In the genomic region with DNA sequence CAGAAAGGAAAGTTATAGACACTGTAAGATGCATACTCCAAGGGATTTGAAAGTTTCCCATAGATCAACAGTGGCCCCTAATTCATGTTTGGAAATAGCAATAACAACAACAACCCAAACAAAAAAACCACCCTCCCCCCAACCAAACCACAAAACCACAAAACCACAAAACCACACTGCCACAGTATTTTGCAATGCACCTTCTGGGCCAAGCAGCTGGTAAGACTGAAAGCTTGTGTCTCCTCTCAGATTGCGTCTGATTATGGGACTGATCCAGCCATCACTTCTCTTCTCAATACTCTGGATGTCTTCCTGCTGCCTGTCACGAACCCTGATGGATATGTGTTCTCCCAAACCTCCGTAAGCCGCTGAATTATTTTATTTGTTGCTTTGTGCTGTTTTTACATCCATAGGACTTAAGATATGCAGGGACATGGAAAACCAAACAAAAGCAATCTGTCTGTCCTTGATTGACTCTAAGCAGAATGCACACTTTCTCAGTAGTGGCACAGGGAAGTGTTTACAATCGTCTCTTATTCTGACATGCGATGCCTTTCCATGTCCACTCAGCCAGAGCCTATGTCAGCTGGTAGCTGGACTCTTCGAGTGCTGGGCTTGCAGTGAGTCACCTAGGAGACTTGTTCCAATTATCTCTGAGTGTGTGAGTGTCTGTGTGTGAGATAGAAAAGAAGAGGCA, we compare ENCODE assay signal across 12 mouse cellular contexts. TPM values are rescaled to one million over a fixed set of nuclear protein-coding genes. Genes with fewer than 3 reads are reported as not detected.
DNase-seq lines count a peak whose midpoint lies in the region; ATAC-seq and TF ChIP-seq lines count a peak whose summit lies in the region.
"Had no signal": no experiment of that assay in that cellular context is flagged by ENCODE, and none has a peak within 500 bp of the region (broad histone marks: within the 10 kb centered on the region; RNA-seq: fewer than 3 reads in every experiment).

No protein-coding gene starts in this region.

- TF ChIP-seq POLR2A in cortical plate, adult 2 months (IDR thresholded peaks at IDR 0.05; ENCODE audit: extremely low read depth, insufficient read depth, low read length) = no peak

- no peak overlapping the region for H3K4me2 ChIP-seq in midbrain, embryonic 13.5 days (replicated peaks)

- no peaks in the 10 kb centered on the region for H3K27me3 ChIP-seq in midbrain, embryonic 13.5 days

- DNase-seq in embryo, embryonic 10.5 days (ENCODE audit: low spot score) = peak; percentile 52
- DNase-seq in embryo, embryonic 11 days = no peak
- no peak for DNase-seq in left cerebral cortex, postnatal 10 days (ENCODE audit: extremely low spot score in 1 of 2, low spot score in 2 of 2)
- DNase-seq in heart, postnatal 14 days = no peak
- DNase-seq: gastrocnemius, adult 2 months; kidney, postnatal 25 days; left cerebral cortex, postnatal 4 days; thymus, postnatal 4 days had no signal

- peak overlapping the region; percentile 53; the same call in 1 of the 2 replicates for H3K27ac ChIP-seq in cortical plate, adult 2 months (ENCODE audit: insufficient read depth, low read length)
- H3K27ac ChIP-seq in midbrain, embryonic 13.5 days = peak overlapping the region; percentile 93
- H3K27ac ChIP-seq: gastrocnemius, adult 2 months had no signal

- no peak overlapping the region for H3K9ac ChIP-seq in midbrain, embryonic 13.5 days (replicated peaks)

- H3K36me3 ChIP-seq in midbrain, embryonic 13.5 days = no peaks in the 10 kb centered on the region

- H3K9me3 ChIP-seq in midbrain, embryonic 13.5 days = no peaks in the 10 kb centered on the region

- intact Hi-C loops in left cerebral cortex, postnatal 10 days (cut with DNase I) = no loop called here
- intact Hi-C loops in heart, postnatal 14 days (cut with DNase I) = no loop called here

- 52% methylated on average over 7 of the region's 7 CpGs for WGBS in midbrain, embryonic 13.5 days

- no peak overlapping the region for H3K4me3 ChIP-seq in cortical plate, adult 2 months (ENCODE audit: insufficient read depth, low read length)
- no peak overlapping the region for H3K4me3 ChIP-seq in midbrain, embryonic 13.5 days (replicated peaks)
- H3K4me3 ChIP-seq: gastrocnemius, adult 2 months had no signal

- peaks cover 13% of the 10 kb centered on the region; the same call in 1 of the 2 replicates for H3K4me1 ChIP-seq in cortical plate, adult 2 months (ENCODE audit: control insufficient read depth, insufficient read depth, low read length)
- H3K4me1 ChIP-seq in midbrain, embryonic 13.5 days (replicated peaks) = peaks cover 64% of the 10 kb centered on the region

- ATAC-seq in granulocyte monocyte progenitor cell, adult 5-6 weeks (replicated peaks; ENCODE audit: poor library complexity, severe bottlenecking) = peak; percentile 22
- no peak for ATAC-seq in midbrain, embryonic 13.5 days
- no peak for ATAC-seq in CD4-positive, CD25-positive, alpha-beta regulatory T cell, adult 4 months

- no peak for TF ChIP-seq CTCF in cortical plate, adult 2 months (IDR thresholded peaks at IDR 0.05; ENCODE audit: extremely low read depth, insufficient read depth, low read length)

RNA-seq across cellular contexts. Expression of gene Cpa2, which starts 9.3 kb away (rescaled TPM):
- polyA plus RNA-seq in cortical plate, adult 2 months (2012; rRNA removed) = 3.1 and 3.4 TPM in 2 replicates
- not detected in 2 replicates for total RNA-seq in granulocyte monocyte progenitor cell, adult 5-6 weeks (2014; fragmentation: Nextera tagmentation)
- 0.30 and 1.1 TPM in 2 replicates for total RNA-seq in granulocyte monocyte progenitor cell, adult 5-6 weeks (2017)
- 7.1 and 8.5 TPM in 2 replicates for polyA plus RNA-seq in midbrain, embryonic 13.5 days (2015; fragmentation: Nextera tagmentation; extraction: Ambion mirVana)
- 1 to 10 TPM; 3.6 to 4.6 TPM for total RNA-seq in left cerebral cortex, postnatal 10 days (2021)
- total RNA-seq in heart, postnatal 14 days (2021) = not detected
- 1 to 10 TPM; 1.0 to 1.2 TPM for polyA plus RNA-seq in CD4-positive, CD25-positive, alpha-beta regulatory T cell, adult 4 months (2017; shearing (Covaris generic))
- total RNA-seq: gastrocnemius, adult 2 months had no signal

RNA-seq across cellular contexts. Expression of gene Cpa4, which starts 17.5 kb away (rescaled TPM):
- 0.10 and 0.15 TPM in 2 replicates for polyA plus RNA-seq in cortical plate, adult 2 months (2012; rRNA removed)
- total RNA-seq in granulocyte monocyte progenitor cell, adult 5-6 weeks (2014; fragmentation: Nextera tagmentation) = not detected in 2 replicates
- total RNA-seq in granulocyte monocyte progenitor cell, adult 5-6 weeks (2017) = not detected in 2 replicates
- polyA plus RNA-seq in midbrain, embryonic 13.5 days (2015; fragmentation: Nextera tagmentation; extraction: Ambion mirVana) = 2.4 and 2.5 TPM in 2 replicates
- total RNA-seq in left cerebral cortex, postnatal 10 days (2021) = under 1 TPM; 0.15 to 0.16 TPM
- total RNA-seq in heart, postnatal 14 days (2021) = not detected
- polyA plus RNA-seq in CD4-positive, CD25-positive, alpha-beta regulatory T cell, adult 4 months (2017; shearing (Covaris generic)) = not detected
- total RNA-seq: gastrocnemius, adult 2 months had no signal

RNA-seq across cellular contexts. Expression of gene Ssmem1, which starts 41.0 kb away (rescaled TPM):
- polyA plus RNA-seq in cortical plate, adult 2 months (2012; rRNA removed) = 0.10 TPM in 1 of 2 replicates, not detected in the other
- total RNA-seq in granulocyte monocyte progenitor cell, adult 5-6 weeks (2014; fragmentation: Nextera tagmentation) = not detected in 2 replicates
- 0.21 TPM in 1 of 2 replicates, not detected in the other for total RNA-seq in granulocyte monocyte progenitor cell, adult 5-6 weeks (2017)
- 0.31 TPM in 1 of 2 replicates, not detected in the other for polyA plus RNA-seq in midbrain, embryonic 13.5 days (2015; fragmentation: Nextera tagmentation; extraction: Ambion mirVana)
- 1 to 10 TPM in 1 of 2 experiments, under 1 TPM in 1; 0.39 to 1.4 TPM for total RNA-seq in left cerebral cortex, postnatal 10 days (2021)
- total RNA-seq in heart, postnatal 14 days (2021) = under 1 TPM in 1 of 2 experiments, not detected in 1; 0.24 TPM
- polyA plus RNA-seq in CD4-positive, CD25-positive, alpha-beta regulatory T cell, adult 4 months (2017; shearing (Covaris generic)) = not detected

RNA-seq across cellular contexts. Expression of gene Tmem209, which starts 41.1 kb away (rescaled TPM):
- 28.0 and 33.2 TPM in 2 replicates for polyA plus RNA-seq in cortical plate, adult 2 months (2012; rRNA removed)
- 45.0 and 65.8 TPM in 2 replicates for total RNA-seq in granulocyte monocyte progenitor cell, adult 5-6 weeks (2014; fragmentation: Nextera tagmentation)
- total RNA-seq in granulocyte monocyte progenitor cell, adult 5-6 weeks (2017) = 34.0 and 38.2 TPM in 2 replicates
- 42.0 and 42.1 TPM in 2 replicates for polyA plus RNA-seq in midbrain, embryonic 13.5 days (2015; fragmentation: Nextera tagmentation; extraction: Ambion mirVana)
- 10 to 100 TPM; 16.3 to 16.6 TPM for total RNA-seq in left cerebral cortex, postnatal 10 days (2021)
- 1 to 10 TPM; 6.9 to 7.6 TPM for total RNA-seq in heart, postnatal 14 days (2021)
- polyA plus RNA-seq in CD4-positive, CD25-positive, alpha-beta regulatory T cell, adult 4 months (2017; shearing (Covaris generic)) = 10 to 100 TPM; 59.9 to 60.8 TPM
